Mouse (Mus musculus) MEL (cell line): ENCODE results near the gene Vsig8. TPM values are rescaled to one million over a fixed set of nuclear protein-coding genes. Genes with fewer than 3 reads are reported as not detected.

Source experiments
- DNase-seq: peaks from one replicate; pipeline ENCODE4 v3.0.0; 2011; ENCODE audit warnings: low read depth, low spot score
- H3K27ac ChIP-seq: 2 replicates; pipeline ENCODE4 v1.5.1; 2012; ENCODE audit warnings: low read depth, mild to moderate bottlenecking, control low read depth, low read length, moderate library complexity; ENCODE audit not compliant: control insufficient read depth
- H3K27me3 ChIP-seq, 2 experiments: fragments of 150-350 bp in 1 of 2; sonication (generic) in 1 of 2; 2 replicates each; pipeline ENCODE4 v1.6.1; 2012; ENCODE audit warnings: low read length in 2 of 2, mild to moderate bottlenecking in 2 of 2, improper control_type of control experiment in 1 of 2, moderate library complexity in 1 of 2; ENCODE audit not compliant: insufficient read depth in 2 of 2, control insufficient read depth in 1 of 2
- H3K36me3 ChIP-seq, 2 experiments: 2 replicates each; pipeline ENCODE4 v1.6.1; 2012 to 2014; ENCODE audit warnings: low read length in 2 of 2, improper control_type of control experiment in 1 of 2, inconsistent platforms in 1 of 2, mild to moderate bottlenecking in 1 of 2; ENCODE audit not compliant: insufficient read depth in 2 of 2, control insufficient read depth in 1 of 2
- H3K4me1 ChIP-seq, 2 experiments: fragments of 150-350 bp in 1 of 2; sonication (generic) in 1 of 2; 2 replicates each; pipeline ENCODE4 v1.6.1; 2012; ENCODE audit warnings: low read length in 2 of 2, improper control_type of control experiment in 1 of 2, mild to moderate bottlenecking in 1 of 2; ENCODE audit not compliant: insufficient read depth in 2 of 2, control insufficient read depth in 1 of 2
- H3K4me3 ChIP-seq, 2 experiments: fragments of 150-350 bp in 1 of 2; sonication (generic) in 1 of 2; 2 replicates each; pipeline ENCODE4 v1.5.1; 2012; ENCODE audit warnings: low read depth in 2 of 2, low read length in 2 of 2, mild to moderate bottlenecking in 2 of 2, moderate library complexity in 2 of 2, control low read depth in 1 of 2, improper control_type of control experiment in 1 of 2; ENCODE audit not compliant: control insufficient read depth in 1 of 2, insufficient read depth in 1 of 2
- H3K79me2 ChIP-seq: 2 replicates; pipeline ENCODE4 v1.6.1; 2012; ENCODE audit warnings: mild to moderate bottlenecking, low read length, moderate library complexity; ENCODE audit not compliant: control insufficient read depth, poor library complexity, insufficient read depth
- H3K9ac ChIP-seq: 2 replicates; pipeline ENCODE4 v1.6.1; 2012; ENCODE audit warnings: low read depth, mild to moderate bottlenecking, control low read depth, low read length, moderate library complexity; ENCODE audit not compliant: control insufficient read depth, poor library complexity, severe bottlenecking
- H3K9me3 ChIP-seq: fragments of 150-350 bp; sonication (generic); replicated peaks from 2 replicates; pipeline ENCODE4 v1.6.1; 2012; ENCODE audit warnings: mild to moderate bottlenecking, low read length, improper control_type of control experiment, moderate library complexity; ENCODE audit not compliant: insufficient read depth
- BHLHE40 ChIP-seq: IDR thresholded peaks from 2 replicates; pipeline ENCODE4 v1.6.1; 2012; ENCODE audit warnings: low read depth, mild to moderate bottlenecking, inconsistent platforms, low read length, improper control_type of control experiment, borderline replicate concordance
- CHD2 ChIP-seq: IDR thresholded peaks from 2 replicates; pipeline ENCODE4 v1.6.1; 2011; ENCODE audit warnings: low read length, improper control_type of control experiment
- CTCF ChIP-seq, 3 experiments: IDR thresholded peaks in 2 of 3; conservative IDR thresholded peaks in 1 of 3; 2 replicates each; pipeline ENCODE4 v1.5.1; 2011 to 2012; ENCODE audit warnings: low read length in 3 of 3, low read depth in 2 of 3, mild to moderate bottlenecking in 2 of 3, improper control_type of control experiment in 1 of 3, inconsistent platforms in 1 of 3, mixed read lengths in 1 of 3, moderate library complexity in 1 of 3; ENCODE audit not compliant: control insufficient read depth in 1 of 3, insufficient read depth in 1 of 3, poor library complexity in 1 of 3, severe bottlenecking in 1 of 3
- E2F4 ChIP-seq: IDR thresholded peaks from 2 replicates; pipeline ENCODE4 v1.6.1; 2011; ENCODE audit warnings: low read depth, low read length, improper control_type of control experiment, borderline replicate concordance
- ELF1 ChIP-seq: IDR thresholded peaks from 2 replicates; pipeline ENCODE4 v1.6.1; 2014; ENCODE audit warnings: low read depth, mild to moderate bottlenecking, inconsistent platforms, low read length, improper control_type of control experiment, moderate library complexity
- EP300 ChIP-seq, 2 experiments: IDR thresholded peaks; 2 replicates each; pipeline ENCODE4 v1.6.1; 2011; ENCODE audit warnings: improper control_type of control experiment in 2 of 2, low read length in 2 of 2, low read depth in 1 of 2, mild to moderate bottlenecking in 1 of 2
- ETS1 ChIP-seq: IDR thresholded peaks from 2 replicates; pipeline ENCODE4 v1.6.1; 2012; ENCODE audit warnings: low read depth, mild to moderate bottlenecking, inconsistent platforms, low read length, improper control_type of control experiment, moderate library complexity
- GATA1 ChIP-seq: IDR thresholded peaks from 2 replicates; pipeline ENCODE4 v1.6.1; 2011; ENCODE audit warnings: low read depth, low read length, improper control_type of control experiment
- HCFC1 ChIP-seq: IDR thresholded peaks from 2 replicates; pipeline ENCODE4 v1.6.1; 2012; ENCODE audit warnings: low read depth, mild to moderate bottlenecking, inconsistent platforms, low read length, improper control_type of control experiment, moderate library complexity
- JUND ChIP-seq: IDR thresholded peaks from 2 replicates; pipeline ENCODE4 v1.6.1; 2011; ENCODE audit warnings: low read depth, mild to moderate bottlenecking, improper control_type of control experiment, low read length
- MAFK ChIP-seq: IDR thresholded peaks from 2 replicates; pipeline ENCODE4 v1.6.1; 2011; ENCODE audit warnings: low read depth, mild to moderate bottlenecking, low read length, improper control_type of control experiment, borderline replicate concordance
- MAX ChIP-seq: IDR thresholded peaks from 2 replicates; pipeline ENCODE4 v1.6.1; 2011; ENCODE audit warnings: low read length, improper control_type of control experiment
- MAZ ChIP-seq: IDR thresholded peaks from 2 replicates; pipeline ENCODE4 v1.6.1; 2012; ENCODE audit warnings: low read depth, mild to moderate bottlenecking, inconsistent platforms, low read length, improper control_type of control experiment
- MEF2A ChIP-seq: IDR thresholded peaks from 2 replicates; pipeline ENCODE4 v1.6.1; 2014; ENCODE audit warnings: low read depth, mild to moderate bottlenecking, inconsistent platforms, low read length, improper control_type of control experiment; ENCODE audit not compliant: poor library complexity, insufficient replicate concordance, severe bottlenecking; ENCODE audit errors: extremely low read depth
- MXI1 ChIP-seq: IDR thresholded peaks from 2 replicates; pipeline ENCODE4 v1.6.1; 2011; ENCODE audit warnings: mild to moderate bottlenecking, low read depth, low read length, improper control_type of control experiment
- MYC ChIP-seq: IDR thresholded peaks from 2 replicates; pipeline ENCODE4 v1.6.1; 2011; ENCODE audit warnings: low read depth, mild to moderate bottlenecking, low read length, improper control_type of control experiment, moderate library complexity
- NELFE ChIP-seq: IDR thresholded peaks from 2 replicates; pipeline ENCODE4 v1.6.1; 2011; ENCODE audit warnings: low read depth, low read length, improper control_type of control experiment
- NRF1 ChIP-seq: IDR thresholded peaks from 2 replicates; pipeline ENCODE4 v1.6.1; 2014; ENCODE audit warnings: low read depth, mild to moderate bottlenecking, inconsistent platforms, low read length, improper control_type of control experiment, moderate library complexity; ENCODE audit not compliant: poor library complexity, insufficient read depth, severe bottlenecking
- POLR2A ChIP-seq, 2 experiments: IDR thresholded peaks; 2 replicates each; pipeline ENCODE4 v1.6.1; 2011 to 2012; ENCODE audit warnings: low read length in 2 of 2, mild to moderate bottlenecking in 2 of 2, control low read depth in 1 of 2, improper control_type of control experiment in 1 of 2, low read depth in 1 of 2, moderate library complexity in 1 of 2; ENCODE audit not compliant: control insufficient read depth in 1 of 2, insufficient read depth in 1 of 2, poor library complexity in 1 of 2
- POLR2AphosphoS2 ChIP-seq: IDR thresholded peaks from 2 replicates; pipeline ENCODE4 v1.6.1; 2011; ENCODE audit warnings: low read length, improper control_type of control experiment
- POLR2AphosphoS5 ChIP-seq: IDR thresholded peaks from 2 replicates; pipeline ENCODE4 v1.6.1; 2012; ENCODE audit warnings: low read depth, borderline replicate concordance, mild to moderate bottlenecking, inconsistent platforms, low read length, moderate library complexity, mixed read lengths
- RCOR1 ChIP-seq: IDR thresholded peaks from 2 replicates; pipeline ENCODE4 v1.6.1; 2012; ENCODE audit warnings: low read depth, mild to moderate bottlenecking, inconsistent platforms, low read length, improper control_type of control experiment
- TAL1 ChIP-seq: IDR thresholded peaks from 2 replicates; pipeline ENCODE4 v1.6.1; 2012; ENCODE audit warnings: mild to moderate bottlenecking, inconsistent platforms, low read length, moderate library complexity, mixed read lengths
- TBP ChIP-seq: IDR thresholded peaks from 2 replicates; pipeline ENCODE4 v1.8.0; 2011; ENCODE audit warnings: low read depth, low read length, improper control_type of control experiment
- TCF12 ChIP-seq: IDR thresholded peaks from 2 replicates; pipeline ENCODE4 v1.6.1; 2014; ENCODE audit warnings: low read depth, mild to moderate bottlenecking, inconsistent platforms, low read length, improper control_type of control experiment, moderate library complexity
- UBTF ChIP-seq: IDR thresholded peaks from 2 replicates; pipeline ENCODE4 v1.6.1; 2012; ENCODE audit warnings: low read depth, mild to moderate bottlenecking, inconsistent platforms, low read length, improper control_type of control experiment, moderate library complexity, borderline replicate concordance; ENCODE audit not compliant: insufficient read depth
- USF2 ChIP-seq, 2 experiments: IDR thresholded peaks; 2 replicates each; pipeline ENCODE4 v1.6.1; 2011 to 2012; ENCODE audit warnings: improper control_type of control experiment in 2 of 2, low read length in 2 of 2, borderline replicate concordance in 1 of 2, inconsistent platforms in 1 of 2, low read depth in 1 of 2, mild to moderate bottlenecking in 1 of 2; ENCODE audit not compliant: insufficient read depth in 1 of 2
- ZKSCAN1 ChIP-seq: IDR thresholded peaks from 2 replicates; pipeline ENCODE4 v1.6.1; 2012; ENCODE audit warnings: low read depth, mild to moderate bottlenecking, inconsistent platforms, low read length, improper control_type of control experiment, moderate library complexity
- ZNF384 ChIP-seq: IDR thresholded peaks from 2 replicates; pipeline ENCODE4 v1.6.1; 2012; ENCODE audit warnings: low read depth, mild to moderate bottlenecking, inconsistent platforms, low read length, improper control_type of control experiment
- polyA plus RNA-seq, 2 experiments: library from polyadenylated mRNA; stranded (reverse) in 1 of 2; unstranded in 1 of 2; fragments of >175 nt in 1 of 2; fragments of >200 nt in 1 of 2; gene quantifications; 2 replicates each; pipeline versions ENCODE4 v1.2.1 to v1.2.4; 2012; ENCODE audit warnings: low replicate concordance in 2 of 2, low read depth in 1 of 2; ENCODE audit not compliant: insufficient read length in 2 of 2, insufficient read depth in 1 of 2, missing spikeins in 1 of 2
- total RNA-seq: library from RNA; depleted of rRNA; stranded (reverse); fragments of 300-350 nt; gene quantifications from 2 replicates; pipeline ENCODE4 v1.2.3, GENCODE M21; 2012

Vsig8 gene
- total and polyA plus RNA-seq, 3 experiments = not detected

DNA sequence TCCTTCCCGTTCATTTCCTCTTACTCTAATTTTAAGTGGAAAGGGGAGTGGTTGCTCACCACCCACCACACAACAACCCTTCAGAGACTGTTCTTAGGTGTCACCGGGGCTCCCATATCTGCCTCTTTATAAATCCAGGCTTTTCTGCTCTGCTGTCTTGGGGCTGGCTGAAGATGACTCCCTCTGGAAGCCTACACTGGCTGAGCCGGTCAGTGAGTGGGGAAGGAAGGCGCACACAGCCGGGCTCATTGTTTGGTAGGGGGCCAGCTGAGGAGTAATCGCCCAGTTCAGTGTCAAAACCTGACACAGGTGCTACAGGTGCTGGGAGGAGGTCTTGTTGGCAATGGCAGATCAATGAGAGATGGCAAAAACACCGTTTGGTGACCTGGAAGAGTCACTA, 29.8 kb upstream of the Vsig8 start:
- Histone ChIP-seq H3K36me3 (peaks cover 0 to 19% of the 10 kb centered on the region in 2 experiments; a peak in 2 of 4 replicates), H3K79me2 (no peaks in the 10 kb centered on the region), H3K9me3 (no peaks in the 10 kb centered on the region), H3K27ac (peak overlapping the region; percentile 86), H3K4me1 (peaks cover 5 to 28% of the 10 kb centered on the region in 2 experiments), H3K9ac (peak overlapping the region; percentile 32), H3K27me3 (no peaks in the 10 kb centered on the region), H3K4me3 (peak overlapping the region; percentile 2 to 31; a peak in 2 of 4 replicates)
- peak; percentile 43 for DNase-seq
- no peak for TF ChIP-seq MXI1
- TF ChIP-seq NRF1 = no peak
- TF ChIP-seq HCFC1 = no peak
- no peak for TF ChIP-seq MAZ
- TF ChIP-seq UBTF = no peak
- no peak for TF ChIP-seq TCF12
- TF ChIP-seq TBP = no peak
- TF ChIP-seq TAL1 = no peak
- TF ChIP-seq CHD2 = no peak
- no peak for TF ChIP-seq EP300 (IDR thresholded peaks at IDR 0.05; ENCODE audit: low read depth in 1 of 2, low read length in 2 of 2)
- no peak for TF ChIP-seq ELF1
- TF ChIP-seq ZNF384 = no peak
- no peak for TF ChIP-seq MAX
- TF ChIP-seq ZKSCAN1 = no peak
- TF ChIP-seq POLR2AphosphoS2 = no peak
- no peak for TF ChIP-seq USF2 (IDR thresholded peaks at IDR 0.05; ENCODE audit: borderline replicate concordance in 1 of 2, insufficient read depth in 1 of 2, low read depth in 1 of 2, low read length in 2 of 2)
- no peak for TF ChIP-seq BHLHE40
- no peak for TF ChIP-seq POLR2AphosphoS5

DNA sequence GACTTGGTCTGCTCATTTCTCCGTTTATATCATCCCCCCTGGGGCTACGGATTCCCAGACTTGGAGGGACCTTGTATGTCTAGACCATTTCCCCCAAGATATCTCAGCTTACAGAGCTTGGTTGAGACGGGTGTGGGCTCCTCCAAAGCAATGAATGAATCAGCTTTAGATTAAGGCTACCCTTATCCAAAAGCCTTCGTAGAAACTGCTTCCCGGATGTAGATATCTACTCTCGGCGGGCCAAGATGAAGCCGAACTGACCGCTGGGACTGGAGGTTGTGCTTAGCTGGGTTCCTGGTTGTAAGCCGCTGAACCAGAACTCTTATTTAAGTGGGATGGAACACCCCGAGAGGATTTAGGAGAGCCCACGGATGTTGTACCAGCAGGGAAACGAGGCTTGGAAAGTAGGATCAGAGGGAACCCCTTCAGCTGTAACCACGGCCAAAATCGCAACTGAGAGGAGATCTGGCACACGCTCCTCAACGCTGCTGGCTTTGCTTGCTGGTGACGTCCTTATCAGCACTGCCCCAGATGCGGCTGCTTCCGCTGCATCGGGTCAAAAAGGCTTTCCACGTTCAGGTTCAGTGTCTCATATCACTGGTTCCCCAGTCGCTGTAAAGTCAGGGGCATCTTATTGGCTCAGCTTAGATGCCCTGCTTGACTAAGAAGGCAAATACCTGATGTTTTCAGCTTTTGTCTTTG, 29.2 kb upstream of the Vsig8 start:
- Histone ChIP-seq H3K27me3 (no peaks in the 10 kb centered on the region), H3K27ac (peak overlapping the region; percentile 86), H3K36me3 (peaks cover 0 to 19% of the 10 kb centered on the region in 2 experiments; a peak in 2 of 4 replicates), H3K4me1 (peaks cover 5 to 28% of the 10 kb centered on the region in 2 experiments), H3K9ac (peak overlapping the region; percentile 32), H3K9me3 (no peaks in the 10 kb centered on the region), H3K4me3 (peak overlapping the region; percentile 14 to 49; a peak in 3 of 4 replicates), H3K79me2 (no peaks in the 10 kb centered on the region)
- TF ChIP-seq NELFE (peak; percentile 10; the same call in 1 of the 2 replicates), MXI1 (peak; percentile 66), BHLHE40 (peak; percentile 65; the same call in 1 of the 2 replicates), USF2 (IDR thresholded peaks at IDR 0.05; ENCODE audit: borderline replicate concordance in 1 of 2, insufficient read depth in 1 of 2, low read depth in 1 of 2, low read length in 2 of 2) (no peak), E2F4 (no peak), MEF2A (no peak), MYC (peak; percentile 76), GATA1 (peak; percentile 96), RCOR1 (peak; percentile 96), TAL1 (peak; percentile 99), POLR2A (IDR thresholded peaks at IDR 0.05; ENCODE audit: control insufficient read depth in 1 of 2, insufficient read depth in 1 of 2, low read depth in 1 of 2, low read length in 2 of 2, poor library complexity in 1 of 2) (0 out of 4 replicates have a peak, but pooled peaks of 1 of the 2 experiments have one; percentile 23), TCF12 (peak; percentile 96), MAFK (no peak), JUND (no peak), MAX (peak; percentile 59; the same call in 1 of the 2 replicates), ETS1 (peak; percentile 88), EP300 (IDR thresholded peaks at IDR 0.05; ENCODE audit: low read depth in 1 of 2, low read length in 2 of 2) (peak; percentile 85 to 89), TBP (peak; percentile 59), CTCF (IDR thresholded peaks at IDR 0.05 in 2 of 3, conservative IDR thresholded peaks at IDR 0.05 in 1 of 3; ENCODE audit: control insufficient read depth in 1 of 3, insufficient read depth in 1 of 3, low read depth in 2 of 3, low read length in 3 of 3, poor library complexity in 1 of 3, severe bottlenecking in 1 of 3) (no peak)
- DNase-seq = peak; percentile 94
